Mouse (Mus musculus): ENCODE measurements at regions not wholly inside any gene's neighbourhood (a gene's known extent, or its start where the extent isn't known, plus 50 kb on each side); places are given as distances from the start of the nearest gene placed in this dataset.

- no peak for TF ChIP-seq CTCF (conservative IDR thresholded peaks at IDR 0.05; ENCODE audit: low read length)
- TF ChIP-seq NANOG (IDR thresholded peaks at IDR 0.05; ENCODE audit: borderline replicate concordance, low read length), result no peak
- TF ChIP-seq POU5F1 (IDR thresholded peaks at IDR 0.05; ENCODE audit: borderline replicate concordance, low read length), result no peak
These were observed 137.0 kb upstream of the Dyrk2 start for GRCm38 (mm10) chr10:119006866-119007575.

Measured in E14TG2a.4 (cell line).